Mouse (Mus musculus) mouse trophoblast stem cell (cell line): ENCODE data around the gene Plaur.
"Not testable (repeated sequence)": the region's sequence is repeated elsewhere in the genome, so short reads cannot be mapped to it uniquely, and the experiment has no call there.

Experiments
- in situ Hi-C, 2 experiments: fragments of 300-500 bp; cut with MseI, MboI; formaldehyde crosslinking; loops; 2 replicates in 1 of 2; 3 replicates in 1 of 2; pipeline ENCODE4 v1.15.1; 2025

The Plaur gene

GRCm38 (mm10) chr7:24506838-24507725 is 44.8 kb downstream of the Plaur start, which contains the start of gene Zfp428:
Zfp428 (plus strand) TSS chr7:24507006.
- in situ Hi-C loops = no loop called here

GRCm38 (mm10) chr7:24507726-24508114 is 45.4 kb downstream of the Plaur start:
- in situ Hi-C loops = no loop called here

GRCm38 (mm10) chr7:24512355-24512754 is 50.1 kb downstream of the Plaur start, which contains the start of gene AC161166.1:
AC161166.1 (minus strand) TSS chr7:24512455.
- in situ Hi-C loops = no loop called here

- in situ Hi-C loops = not testable (repeated sequence)
These were observed 54.0 kb downstream of the Plaur start for GRCm38 (mm10) chr7:24516319-24516718.

DNA sequence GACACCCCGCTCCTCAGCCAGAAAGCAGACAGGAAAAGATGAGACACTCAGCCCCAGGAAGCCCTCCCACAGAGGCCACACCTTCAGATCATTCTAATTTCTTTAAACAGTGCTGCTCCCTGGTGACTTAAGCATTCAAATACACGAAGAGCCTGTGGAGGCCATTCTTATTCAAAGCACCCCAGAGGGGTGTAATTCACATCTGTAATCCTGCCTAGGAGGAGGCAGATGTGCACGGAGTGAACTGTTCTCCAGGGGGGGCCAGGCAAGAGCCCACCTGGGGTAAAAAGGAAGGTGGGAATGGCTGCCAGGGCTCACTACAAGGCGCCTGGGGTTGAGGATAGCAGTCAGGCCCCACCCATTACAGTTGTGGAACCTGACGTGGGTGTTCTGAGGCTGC is 54.8 kb downstream of the Plaur start:
- in situ Hi-C loops = no loop called here

GRCm38 (mm10) chr7:24517654-24518053 is 55.4 kb downstream of the Plaur start:
- in situ Hi-C loops = no loop called here

- in situ Hi-C loops = no loop called here
These were observed 56.8 kb downstream of the Plaur start for GRCm38 (mm10) chr7:24519130-24519529.

GRCm38 (mm10) chr7:24520054-24520453 is 57.8 kb downstream of the Plaur start:
- in situ Hi-C loops = not testable (repeated sequence)

DNA sequence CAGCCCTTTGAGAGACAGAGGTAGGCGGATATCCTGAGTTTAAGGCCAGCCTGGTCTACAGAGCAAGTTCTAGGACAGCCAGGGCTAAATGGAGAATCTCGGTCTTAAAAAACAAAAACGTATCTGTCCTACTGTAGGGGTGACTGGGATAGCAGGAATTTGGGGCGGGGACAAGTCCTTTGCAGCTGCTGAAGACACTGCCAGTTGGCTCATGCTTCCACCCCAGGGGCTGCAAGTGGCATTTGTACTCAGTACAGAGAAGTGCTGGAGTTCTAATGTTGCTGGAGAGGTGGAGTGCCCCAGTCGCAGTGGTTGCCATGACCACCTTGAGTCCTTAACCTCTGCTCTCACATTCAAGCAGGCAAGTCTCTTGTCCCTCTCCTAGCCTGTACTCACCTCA is 60.5 kb downstream of the Plaur start:
- in situ Hi-C loops = no loop called here

DNA sequence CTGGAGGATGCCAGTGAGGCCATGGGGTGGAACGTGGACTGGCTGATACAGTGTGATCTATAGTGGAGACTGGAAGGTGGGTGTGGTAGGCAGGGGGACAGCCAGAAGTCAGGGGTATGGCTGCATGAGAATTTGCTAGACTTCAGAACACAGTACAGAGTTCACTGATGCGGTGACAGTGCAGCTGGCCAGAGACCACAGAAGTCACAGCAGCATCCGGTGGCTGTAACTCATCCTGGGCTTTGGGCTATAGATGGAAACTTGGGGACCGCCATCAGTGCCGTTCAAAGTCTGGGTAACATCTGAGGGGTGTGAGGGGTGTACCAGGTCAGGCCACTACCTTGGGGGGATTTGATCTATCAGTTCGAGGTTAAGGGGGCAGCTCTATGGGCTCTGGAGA is 61.4 kb downstream of the Plaur start:
- in situ Hi-C loops = no loop called here

- in situ Hi-C loops = no loop called here
These were observed 62.7 kb downstream of the Plaur start for GRCm38 (mm10) chr7:24524978-24525377.
